Mouse (Mus musculus) midbrain, postnatal 0 days (tissue): ENCODE results near the gene Pik3ca. TPM values are rescaled to one million over a fixed set of nuclear protein-coding genes. Genes with fewer than 3 reads are reported as not detected.
A peak's percentile ranks its signal among the peaks of the same experiment; 100 is the strongest.

ENCODE experiments used
- ATAC-seq: fragments of 200-750 bp; cut with Nextera tagmentation; 2 replicates; pipeline ENCODE4 v1.8.0; 2017; ENCODE audit warnings: moderate number of reproducible peaks, mild to moderate bottlenecking, moderate TSS enrichment, moderate library complexity; ENCODE audit not compliant: low FRiP score
- DNase-seq: peaks from one replicate; pipeline ENCODE4 v3.0.0-alpha.2; 2015; ENCODE audit warnings: low spot score
- H3K27ac ChIP-seq: fragments of 300-500 bp; sonication (generic); 2 replicates; pipeline ENCODE4 v1.5.1; 2014; ENCODE audit warnings: low read depth, mild to moderate bottlenecking, low read length, mixed read lengths
- H3K27me3 ChIP-seq: fragments of 300-500 bp; sonication (generic); 2 replicates; pipeline ENCODE4 v1.6.1; 2014; ENCODE audit warnings: low read length, control low read depth, mixed read lengths; ENCODE audit not compliant: insufficient read depth
- H3K36me3 ChIP-seq: fragments of 300-500 bp; sonication (generic); 2 replicates; pipeline ENCODE4 v1.6.1; 2014; ENCODE audit warnings: low read length, control low read depth, mixed read lengths; ENCODE audit not compliant: insufficient read depth
- H3K4me1 ChIP-seq: fragments of 300-500 bp; sonication (generic); 2 replicates; pipeline ENCODE4 v1.6.1; 2014; ENCODE audit warnings: mild to moderate bottlenecking, control low read depth, antibody characterized with exemption, low read length, mixed read lengths; ENCODE audit not compliant: insufficient read depth
- H3K4me2 ChIP-seq: fragments of 300-500 bp; sonication (generic); 2 replicates; pipeline ENCODE4 v1.6.1; 2014; ENCODE audit warnings: low read depth, mild to moderate bottlenecking, low read length, mixed read lengths; ENCODE audit not compliant: poor library complexity, severe bottlenecking
- H3K4me3 ChIP-seq: fragments of 300-500 bp; sonication (generic); 2 replicates; pipeline ENCODE4 v1.5.1; 2014; ENCODE audit warnings: low read depth, mild to moderate bottlenecking, low read length, moderate library complexity
- H3K9ac ChIP-seq: fragments of 300-500 bp; sonication (generic); replicated peaks from 2 replicates; pipeline ENCODE4 v1.6.1; 2014; ENCODE audit warnings: mild to moderate bottlenecking, low read length, moderate library complexity, mixed read lengths; ENCODE audit not compliant: poor library complexity, severe bottlenecking
- H3K9me3 ChIP-seq: fragments of 300-500 bp; sonication (generic); 2 replicates; pipeline ENCODE4 v1.6.1; 2016; ENCODE audit warnings: low read length, control low read depth
- CTCF ChIP-seq: IDR thresholded peaks from 2 replicates; pipeline ENCODE4 v1.5.1; 2016; ENCODE audit warnings: antibody characterized with exemption, mild to moderate bottlenecking
- WGBS: fragments of 180-500 bp; shearing (Covaris S2); extraction: QIAGEN DNeasy Blood & Tissue Kit; methylation state at CpG from one replicate; pipeline ENCODE4 v1.1.7; 2014; 5-methylcytosine and 5-hydroxymethylcytosine counted together
- polyA plus RNA-seq: library from polyadenylated mRNA; unstranded; fragments of >200 nt; fragmentation: Nextera tagmentation; extraction: Ambion mirVana; gene quantifications from 2 replicates; pipeline ENCODE4 v1.2.1, GENCODE M21; 2015
- total RNA-seq: library from RNA; depleted of rRNA; stranded (reverse); fragments of >200 nt; gene quantifications from 2 replicates; pipeline ENCODE4 v1.2.3, GENCODE M21; 2014

Pik3ca gene
- total and polyA plus RNA-seq, 2 experiments from 2014 or later = 10.2 to 43.3 TPM

DNA sequence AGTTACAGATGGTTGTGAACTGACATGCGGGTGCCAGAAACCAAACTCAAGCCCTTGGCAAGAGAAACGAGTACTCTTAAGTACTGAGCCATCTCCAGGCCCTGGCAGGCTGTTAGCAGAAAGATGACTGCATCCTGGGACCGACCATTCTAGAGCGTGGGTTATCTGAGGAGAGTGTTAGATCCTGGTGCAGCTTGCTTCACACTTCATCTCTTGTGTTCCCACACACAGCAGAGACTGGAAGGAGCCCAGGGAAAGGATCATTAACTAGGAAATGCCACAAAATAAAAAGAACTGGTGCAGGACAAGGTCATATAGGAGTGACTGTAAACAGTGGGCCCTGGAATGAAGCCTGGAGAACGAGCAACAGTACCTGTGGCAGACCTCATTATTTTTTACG lies 73.6 kb downstream of the Pik3ca start:
- no peaks in the 10 kb centered on the region for H3K4me1 ChIP-seq
- 88% methylated on average over 6 of the region's 6 CpGs for WGBS
- no peak overlapping the region for H3K4me2 ChIP-seq
- no peaks in the 10 kb centered on the region for H3K27me3 ChIP-seq
- no peak overlapping the region for H3K4me3 ChIP-seq
- TF ChIP-seq CTCF = no peak
- no peak overlapping the region for H3K27ac ChIP-seq
- no peaks in the 10 kb centered on the region for H3K36me3 ChIP-seq
- no peaks in the 10 kb centered on the region for H3K9me3 ChIP-seq
- ATAC-seq = no peak
- no peak overlapping the region for H3K9ac ChIP-seq
- no peak for DNase-seq

- ATAC-seq (0 out of 2 replicates have a peak, but pooled peaks have one; percentile 27), DNase-seq (no peak)
- H3K27me3 ChIP-seq = no peaks in the 10 kb centered on the region
- WGBS = 70% methylated on average over 14 of the region's 14 CpGs
- no peak overlapping the region for H3K9ac ChIP-seq
- H3K4me1 ChIP-seq = no peaks in the 10 kb centered on the region
- H3K4me2 ChIP-seq = no peak overlapping the region; the same call in 1 of the 2 replicates
- no peaks in the 10 kb centered on the region for H3K9me3 ChIP-seq
- no peak overlapping the region for H3K4me3 ChIP-seq
- no peaks in the 10 kb centered on the region for H3K36me3 ChIP-seq
- no peak overlapping the region for H3K27ac ChIP-seq
- no peak for TF ChIP-seq CTCF
Measured at GRCm38 (mm10) chr3:32472191-32472900, 74.9 kb downstream of the Pik3ca start.

DNA sequence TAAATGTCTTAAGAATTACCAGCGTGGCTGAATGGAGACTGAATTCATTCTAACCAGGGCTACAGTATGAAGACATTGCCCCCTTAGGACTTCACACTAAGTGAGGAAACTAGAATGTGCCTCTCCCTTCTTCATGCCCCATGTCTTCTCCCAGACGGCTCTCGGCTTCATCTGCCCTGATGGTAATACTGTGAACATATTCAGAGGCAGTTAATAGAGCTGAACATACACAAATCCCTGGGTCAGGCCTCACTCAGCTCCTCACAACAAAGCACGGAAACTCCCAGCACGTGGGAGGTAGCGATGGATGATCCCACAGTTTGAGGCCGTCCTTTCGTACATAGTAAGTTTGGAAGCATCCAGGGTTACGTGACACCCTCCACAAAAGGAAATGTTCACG lies 75.7 kb downstream of the Pik3ca start:
- Histone ChIP-seq H3K27me3 (no peaks in the 10 kb centered on the region), H3K27ac (no peak overlapping the region), H3K9ac (no peak overlapping the region), H3K9me3 (no peaks in the 10 kb centered on the region), H3K36me3 (no peaks in the 10 kb centered on the region), H3K4me3 (no peak overlapping the region), H3K4me2 (no peak overlapping the region), H3K4me1 (no peaks in the 10 kb centered on the region)
- DNase-seq (no peak), ATAC-seq (no peak)
- 83% methylated on average over 10 of the region's 10 CpGs for WGBS
- no peak for TF ChIP-seq CTCF

DNA sequence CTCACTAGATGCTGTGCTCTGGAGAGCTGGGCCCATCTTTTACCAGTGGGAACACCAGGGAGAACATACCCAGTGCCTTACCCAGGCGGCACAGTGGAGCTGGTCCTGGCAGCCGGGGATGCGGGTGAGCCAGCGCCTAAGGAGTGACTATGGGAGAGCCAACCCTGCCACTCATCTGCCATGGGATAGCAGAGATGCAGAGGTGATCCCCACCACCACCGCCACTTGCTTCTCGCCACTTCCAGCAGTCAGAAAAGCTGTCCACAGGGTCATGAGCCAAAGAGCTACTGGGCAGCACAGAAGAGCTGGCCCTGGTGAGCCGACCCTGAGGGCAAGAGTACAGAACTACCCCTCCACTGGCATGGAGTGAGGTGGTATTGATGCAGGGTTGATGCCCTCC lies 82.5 kb downstream of the Pik3ca start:
- ATAC-seq (no peak), DNase-seq (no peak)
- H3K4me3 ChIP-seq = no peak overlapping the region
- H3K9me3 ChIP-seq = no peaks in the 10 kb centered on the region
- no peak overlapping the region for H3K27ac ChIP-seq
- H3K4me2 ChIP-seq = no peak overlapping the region
- H3K36me3 ChIP-seq = no peaks in the 10 kb centered on the region
- no peak overlapping the region for H3K9ac ChIP-seq
- no peaks in the 10 kb centered on the region for H3K27me3 ChIP-seq
- TF ChIP-seq CTCF = no peak
- 94% methylated on average over 7 of the region's 7 CpGs for WGBS
- H3K4me1 ChIP-seq = no peaks in the 10 kb centered on the region

DNA sequence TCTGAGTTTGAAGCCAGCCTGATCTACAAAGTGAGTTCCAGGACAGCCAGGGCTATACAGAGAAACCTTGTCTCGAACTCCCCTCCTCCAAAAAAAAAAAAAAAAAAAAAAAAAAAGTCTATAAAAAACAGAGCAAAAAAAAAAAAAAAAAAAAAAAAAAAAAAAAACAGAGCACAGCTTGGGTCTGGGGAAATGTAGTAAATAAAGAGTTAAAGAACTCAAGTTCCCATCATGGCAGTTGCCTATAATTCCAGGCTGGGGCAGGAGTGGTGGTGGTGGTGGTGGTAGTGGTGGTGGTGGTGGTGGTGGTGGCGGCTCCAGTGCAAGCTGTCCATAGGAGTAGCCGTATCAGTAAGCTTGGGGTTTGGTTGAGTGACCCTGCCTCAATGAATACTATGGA lies 85.6 kb downstream of the Pik3ca start:
- Histone ChIP-seq H3K9ac (no peak overlapping the region), H3K36me3 (no peaks in the 10 kb centered on the region), H3K27ac (no peak overlapping the region), H3K4me3 (no peak overlapping the region), H3K27me3 (no peaks in the 10 kb centered on the region), H3K4me2 (no peak overlapping the region), H3K4me1 (no peaks in the 10 kb centered on the region), H3K9me3 (no peaks in the 10 kb centered on the region)
- WGBS = 81% methylated on average over 3 of the region's 3 CpGs
- TF ChIP-seq CTCF = no peak
- ATAC-seq (no peak), DNase-seq (no peak)

DNA sequence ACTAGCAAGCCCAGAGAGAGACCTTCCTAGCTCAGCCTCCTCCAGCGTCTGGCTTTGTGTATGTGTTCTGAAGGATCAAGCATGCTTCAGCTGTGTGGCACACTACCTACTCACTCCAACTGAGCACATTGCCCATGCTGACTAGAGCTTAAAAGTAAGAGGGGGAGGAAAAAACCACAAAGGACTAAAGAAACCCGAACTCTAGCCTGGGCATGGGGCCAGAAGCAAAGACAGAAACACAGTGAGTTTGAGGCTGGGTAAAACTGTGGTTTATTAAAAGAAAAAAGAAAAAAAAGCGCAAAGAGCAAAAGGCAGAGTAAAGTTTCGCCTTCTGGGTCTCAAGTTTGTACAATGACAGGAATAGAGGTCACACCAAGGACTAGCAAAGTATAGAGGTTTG lies 89.1 kb downstream of the Pik3ca start:
- H3K4me3 ChIP-seq = no peak overlapping the region
- no peak overlapping the region for H3K27ac ChIP-seq
- ATAC-seq (no peak), DNase-seq (no peak)
- H3K9me3 ChIP-seq = no peaks in the 10 kb centered on the region
- no peaks in the 10 kb centered on the region for H3K27me3 ChIP-seq
- H3K4me2 ChIP-seq = no peak overlapping the region
- no peaks in the 10 kb centered on the region for H3K4me1 ChIP-seq
- 87% methylated on average over 4 of the region's 4 CpGs for WGBS
- TF ChIP-seq CTCF = no peak
- no peaks in the 10 kb centered on the region for H3K36me3 ChIP-seq
- H3K9ac ChIP-seq = no peak overlapping the region
